17 mouse cellular contexts compared by ENCODE assay signal in genomic region chr17:91388521-91388920, GRCm38 (mm10).
"Had no signal": no experiment of that assay in that cellular context is flagged by ENCODE, and none has a peak within 500 bp of the region (broad histone marks: within the 10 kb centered on the region; RNA-seq: fewer than 3 reads in every experiment).

No protein-coding gene starts in this region.

- H3K27ac ChIP-seq: neural tube, embryonic 12.5 days; neural tube, embryonic 13.5 days; neural tube, embryonic 15.5 days; stomach, embryonic 15.5 days; stomach, postnatal 0 days had no signal

- H3K4me1 ChIP-seq: neural tube, embryonic 12.5 days; neural tube, embryonic 13.5 days; neural tube, embryonic 15.5 days; stomach, embryonic 15.5 days had no signal

- H3K9me3 ChIP-seq: neural tube, embryonic 12.5 days; neural tube, embryonic 13.5 days; neural tube, embryonic 15.5 days; stomach, embryonic 15.5 days had no signal

- DNase-seq: retina, postnatal 1 day; right cerebral cortex, adult 18-20 months; right cerebral cortex, postnatal 14 days; right cerebral cortex, postnatal 25 days; right cerebral cortex, postnatal 4 days; spleen, adult 18-20 months; thymus, adult 18-20 months; thymus, adult 2 months; thymus, postnatal 14 days; thymus, postnatal 25 days; thymus, postnatal 36 days; thymus, postnatal 4 days had no signal

- H3K27me3 ChIP-seq: neural tube, embryonic 12.5 days; neural tube, embryonic 13.5 days; neural tube, embryonic 15.5 days; stomach, embryonic 15.5 days had no signal

- H3K4me3 ChIP-seq: neural tube, embryonic 12.5 days; neural tube, embryonic 13.5 days; neural tube, embryonic 15.5 days; stomach, embryonic 15.5 days had no signal

- H3K9ac ChIP-seq: neural tube, embryonic 12.5 days; neural tube, embryonic 13.5 days; neural tube, embryonic 15.5 days; stomach, embryonic 15.5 days had no signal

- H3K4me2 ChIP-seq: neural tube, embryonic 12.5 days; neural tube, embryonic 13.5 days; neural tube, embryonic 15.5 days; stomach, embryonic 15.5 days had no signal

- H3K36me3 ChIP-seq: neural tube, embryonic 12.5 days; neural tube, embryonic 13.5 days; neural tube, embryonic 15.5 days; stomach, embryonic 15.5 days had no signal
